Mouse (Mus musculus): ENCODE data around the gene Olfr395.
"Not testable (repeated sequence)": the region's sequence is repeated elsewhere in the genome, so short reads cannot be mapped to it uniquely, and the experiment has no call there.

Olfr395 gene

GRCm38 (mm10) chr11:73909199-73909598 lies at the start of gene Olfr395:
Gene Olfr395, minus strand, starts transcription at chr11:73909299.
- not testable (repeated sequence) for DNase-seq (ENCODE audit: low read depth)

DNA sequence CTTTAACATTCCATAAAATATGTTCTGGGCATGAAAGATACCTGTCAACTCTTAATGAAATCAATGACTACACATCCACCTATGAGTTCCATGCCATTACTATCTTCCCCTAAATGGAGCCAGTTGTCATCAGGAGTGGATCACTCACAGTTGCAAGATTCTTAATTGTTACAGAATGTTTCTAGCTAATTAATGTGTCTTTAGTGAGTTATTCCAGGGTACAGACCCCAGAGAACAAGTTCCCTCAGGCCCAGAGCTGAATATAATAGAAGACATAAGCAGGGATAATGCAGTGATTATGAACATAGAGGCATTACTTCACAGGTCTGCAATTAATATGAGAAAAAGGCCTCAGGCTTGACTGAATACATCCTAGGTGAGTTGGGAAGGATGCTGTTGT lies 27.3 kb upstream of the Olfr395 start, which contains the start of gene Olfr23:
TSS of gene Olfr23 (plus strand) at position 301 of the 400 bp plus-strand sequence.
- no peak for DNase-seq (ENCODE audit: low read depth)

DNA sequence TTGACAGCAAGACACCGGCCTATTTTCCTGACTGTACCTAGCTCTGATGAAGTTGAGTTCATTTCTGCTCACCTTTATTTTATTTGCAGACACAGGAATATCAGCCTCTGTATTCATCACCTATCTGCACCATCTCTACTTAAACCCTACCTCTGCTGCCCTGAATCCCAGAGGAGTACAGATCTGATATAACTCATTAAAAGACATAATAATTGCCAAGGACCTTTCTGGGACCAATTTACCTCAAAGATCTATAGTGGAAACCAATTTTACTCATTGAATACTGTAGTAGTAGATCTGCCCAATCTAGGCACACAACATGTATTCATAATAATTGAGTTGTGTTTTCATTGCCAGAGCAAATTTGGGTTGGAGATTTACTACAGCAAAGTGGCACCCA lies 18.4 kb downstream of the Olfr395 start, which contains the start of gene Olfr394:
TSS of gene Olfr394 (minus strand) at position 101 of the 400 bp plus-strand sequence.
- no peak for DNase-seq (ENCODE audit: low read depth)

Measured in c-Kit-positive CD71-positive TER-119-negative erythroid progenitor cells, embryonic 14.5 days (primary cell).